Mouse (Mus musculus): ENCODE data around the gene Scpep1.

Scpep1 gene

GRCm38 (mm10) chr11:88878011-88878410 lies 77.3 kb downstream of the Scpep1 start:
- no peak for DNase-seq (ENCODE audit: low spot score in 2 of 2)
